Mouse (Mus musculus) brain, adult 2 months (tissue): Measurements from ENCODE around the gene Plac1.
A peak's percentile ranks its signal among the peaks of the same experiment; 100 is the strongest.

Experiments
- DNase-seq: peaks from one replicate; pipeline ENCODE4 v3.0.0; 2011; ENCODE audit warnings: low read depth, low spot score

The Plac1 gene

GRCm38 (mm10) chrX:53046911-53047310, 193.0 kb downstream of the Plac1 start:
- DNase-seq = no peak

- peak; percentile 24 for DNase-seq
These were observed 193.9 kb downstream of the Plac1 start for GRCm38 (mm10) chrX:53046033-53046432.

- DNase-seq = no peak
These were observed 194.6 kb downstream of the Plac1 start for GRCm38 (mm10) chrX:53045187-53045903.

- DNase-seq = no peak
These were observed 198.9 kb downstream of the Plac1 start for GRCm38 (mm10) chrX:53041006-53041405.

- no peak for DNase-seq
These were observed 199.8 kb downstream of the Plac1 start for GRCm38 (mm10) chrX:53040138-53040537.

GRCm38 (mm10) chrX:53039651-53040050, 200.3 kb downstream of the Plac1 start:
- DNase-seq = no peak

- DNase-seq = no peak
These were observed 201.7 kb downstream of the Plac1 start for GRCm38 (mm10) chrX:53038194-53038593.

GRCm38 (mm10) chrX:53029559-53029958, 210.4 kb downstream of the Plac1 start:
- no peak for DNase-seq

GRCm38 (mm10) chrX:53025471-53026223, 214.3 kb downstream of the Plac1 start:
- DNase-seq = peak; percentile 4

GRCm38 (mm10) chrX:53024268-53024667, 215.6 kb downstream of the Plac1 start:
- DNase-seq = peak; percentile 25

- DNase-seq = peak; percentile 83
These were observed 216.9 kb downstream of the Plac1 start for GRCm38 (mm10) chrX:53023021-53023420.
